Mouse (Mus musculus) spleen, adult 2 months (tissue): ENCODE measurements around the gene Carhsp1.

Source experiments
- CTCF ChIP-seq: fragments of 200-500 bp; IDR thresholded peaks from 2 replicates; pipeline ENCODE4 v1.5.1; 2011; ENCODE audit warnings: mild to moderate bottlenecking, inconsistent platforms; ENCODE audit not compliant: insufficient read depth, insufficient read length, insufficient replicate concordance; ENCODE audit errors: extremely low read depth
- POLR2A ChIP-seq: fragments of 200-500 bp; IDR thresholded peaks from 2 replicates; pipeline ENCODE4 v1.6.1; 2011; ENCODE audit warnings: low read depth, low read length, inconsistent platforms

DNA sequence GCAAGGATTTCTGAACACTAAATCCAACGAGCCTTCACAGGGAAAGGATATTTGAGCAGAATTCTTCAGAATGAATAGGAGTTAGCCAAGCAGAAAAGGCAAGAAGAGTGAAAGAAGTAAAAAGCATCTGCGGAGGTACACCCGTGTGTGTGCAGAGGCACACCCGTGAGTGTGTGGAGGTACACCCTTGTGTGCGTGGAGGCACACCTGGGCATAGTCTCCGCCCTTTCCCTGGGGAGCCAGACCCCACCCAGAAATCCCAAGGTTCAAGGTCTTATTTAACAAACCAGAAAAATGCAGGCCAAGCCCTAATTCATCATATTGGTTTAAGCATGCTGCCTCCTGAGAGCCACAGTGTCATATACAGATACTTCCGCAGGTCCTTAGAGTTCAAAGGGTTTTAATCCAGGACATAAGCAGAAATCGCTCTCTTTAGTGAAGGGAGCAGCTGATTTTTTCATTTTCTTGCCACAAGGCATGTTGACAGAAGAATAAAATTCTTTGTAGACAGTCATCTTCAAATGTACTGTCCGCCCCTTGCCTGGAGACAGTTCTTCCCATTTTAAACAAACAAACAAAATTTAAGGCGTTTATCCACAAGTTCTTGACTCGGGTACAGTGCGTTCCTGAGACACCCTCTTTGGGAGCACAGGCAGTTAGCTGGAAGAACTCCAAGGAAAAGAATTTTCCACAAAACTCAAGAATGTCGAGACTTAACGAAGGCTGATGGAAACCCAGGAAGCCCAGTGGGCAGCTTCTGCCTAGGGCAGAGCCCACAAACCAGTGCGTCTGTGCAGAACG, 51.4 kb downstream of the Carhsp1 start:
- no peak for TF ChIP-seq POLR2A
- TF ChIP-seq CTCF = no peak
